Mouse (Mus musculus): ENCODE data around the gene Tmem167b. TPM values are rescaled to one million over a fixed set of nuclear protein-coding genes. Genes with fewer than 3 reads are reported as not detected.
"Not testable (repeated sequence)": the region's sequence is repeated elsewhere in the genome, so short reads cannot be mapped to it uniquely, and the experiment has no call there.

The Tmem167b gene
- polyA plus RNA-seq (2012; ENCODE audit: insufficient read depth, insufficient read length, missing spikeins) = 24.1 and 27.7 TPM in 2 replicates

- no peaks in the 10 kb centered on the region for H3K4me1 ChIP-seq (ENCODE audit: control insufficient read depth, insufficient read depth, insufficient read length, low read length)
- H3K27ac ChIP-seq (replicated peaks; ENCODE audit: low read depth, low read length) = peak within 1 kb of the TSS; percentile 97
- H3K4me3 ChIP-seq (ENCODE audit: insufficient read depth, low read depth, low read length) = peak within 1 kb of the TSS; percentile 93
These were observed at the start of gene Tmem167b for GRCm38 (mm10) chr3:108562133-108562730. Gene Tmem167b, minus strand, starts transcription at chr3:108562466.

- Histone ChIP-seq H3K27ac (replicated peaks; ENCODE audit: low read depth, low read length) (no peak overlapping the region), H3K4me3 (ENCODE audit: insufficient read depth, low read depth, low read length) (no peak overlapping the region), H3K4me1 (ENCODE audit: control insufficient read depth, insufficient read depth, insufficient read length, low read length) (no peaks in the 10 kb centered on the region)
These were observed 46.6 kb upstream of the Tmem167b start for GRCm38 (mm10) chr3:108608906-108609305.

DNA sequence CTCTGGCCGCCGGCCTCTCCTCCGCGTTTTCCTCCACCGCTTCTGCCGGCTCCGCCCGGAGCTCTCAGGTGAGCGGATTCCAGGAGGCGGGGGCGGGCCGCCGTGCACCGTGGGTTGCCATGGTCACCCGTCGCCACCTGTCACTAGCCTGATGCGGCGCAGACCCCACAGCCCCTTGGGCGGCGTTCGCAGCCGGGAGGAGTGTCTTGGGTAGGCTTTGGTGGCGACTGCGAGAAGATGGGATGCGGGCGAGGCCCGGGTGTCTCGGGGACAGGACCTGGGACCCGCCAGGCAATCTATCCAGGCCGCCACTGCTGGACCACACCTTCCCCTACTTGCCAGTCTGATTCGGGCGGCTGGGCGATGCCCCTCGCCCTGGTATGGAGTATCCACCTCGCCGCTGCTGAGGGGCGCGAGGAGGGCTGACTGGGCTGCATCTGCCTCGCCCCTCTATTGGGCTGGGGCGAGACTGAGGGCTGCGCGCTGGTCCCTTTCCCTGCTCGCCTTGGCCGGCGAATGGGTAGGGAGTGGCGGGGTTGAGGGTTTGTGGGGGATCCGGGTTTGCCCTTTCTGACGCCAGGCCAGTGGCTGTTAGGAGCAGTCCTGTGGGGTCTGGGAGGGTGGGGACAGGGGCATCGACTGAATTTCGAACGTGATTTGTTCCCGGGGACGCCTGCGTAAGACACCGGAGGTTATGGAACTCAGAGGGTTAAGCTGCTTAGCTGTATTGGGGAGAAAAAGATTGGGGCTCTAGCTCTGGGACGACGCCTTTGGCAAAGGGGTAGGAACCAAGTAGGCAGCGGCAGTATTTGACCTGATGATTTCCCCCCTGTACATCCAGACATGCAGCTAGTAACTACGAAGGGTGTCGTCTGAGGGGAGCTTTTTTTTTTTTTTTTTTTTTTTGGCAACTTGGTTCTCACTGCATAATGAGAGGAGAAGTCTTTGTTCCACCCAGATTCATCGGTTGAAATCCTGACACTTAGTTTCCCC is 29.6 kb upstream of the Tmem167b start:
- H3K27ac ChIP-seq (replicated peaks; ENCODE audit: low read depth, low read length) = no peak overlapping the region
- H3K4me1 ChIP-seq (ENCODE audit: control insufficient read depth, insufficient read depth, insufficient read length, low read length) = no peaks in the 10 kb centered on the region
- peak overlapping the region; percentile 90 for H3K4me3 ChIP-seq (ENCODE audit: insufficient read depth, low read depth, low read length)

GRCm38 (mm10) chr3:108590786-108591529 is 28.7 kb upstream of the Tmem167b start, which contains the start of gene Wdr47:
Gene Wdr47, plus strand, starts transcription at chr3:108591279.
- Histone ChIP-seq H3K4me3 (ENCODE audit: insufficient read depth, low read depth, low read length) (peak within 1 kb of the TSS; percentile 90), H3K4me1 (ENCODE audit: control insufficient read depth, insufficient read depth, insufficient read length, low read length) (no peaks in the 10 kb centered on the region), H3K27ac (replicated peaks; ENCODE audit: low read depth, low read length) (no peak within 1 kb of the TSS)

GRCm38 (mm10) chr3:108588446-108588845 is 26.2 kb upstream of the Tmem167b start:
- no peak overlapping the region for H3K4me3 ChIP-seq (ENCODE audit: insufficient read depth, low read depth, low read length)
- H3K27ac ChIP-seq (replicated peaks; ENCODE audit: low read depth, low read length) = no peak overlapping the region
- H3K4me1 ChIP-seq (ENCODE audit: control insufficient read depth, insufficient read depth, insufficient read length, low read length) = no peaks in the 10 kb centered on the region

GRCm38 (mm10) chr3:108584580-108584979 is 22.3 kb upstream of the Tmem167b start:
- Histone ChIP-seq H3K4me3 (ENCODE audit: insufficient read depth, low read depth, low read length) (no peak overlapping the region), H3K27ac (replicated peaks; ENCODE audit: low read depth, low read length) (no peak overlapping the region), H3K4me1 (ENCODE audit: control insufficient read depth, insufficient read depth, insufficient read length, low read length) (no peaks in the 10 kb centered on the region)

DNA sequence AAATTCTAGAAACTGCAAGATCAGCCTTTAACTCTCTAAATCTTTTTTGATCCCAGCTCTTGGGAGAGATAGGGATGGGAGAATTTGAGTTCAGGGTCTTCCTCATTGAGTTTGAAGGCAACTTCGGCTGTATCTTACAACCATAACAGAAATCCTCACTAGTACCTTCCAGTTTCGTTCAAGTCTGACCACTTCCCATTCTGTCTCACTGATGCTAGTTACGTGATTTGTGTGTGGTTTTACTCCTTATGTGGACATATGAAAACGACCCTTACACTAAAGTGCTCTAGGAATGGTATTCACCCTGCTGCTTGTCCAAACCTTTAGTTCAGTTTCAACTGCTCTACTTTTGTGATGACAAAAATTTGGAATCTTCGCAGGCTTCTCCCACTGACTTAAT is 11.8 kb upstream of the Tmem167b start:
- no peak overlapping the region for H3K27ac ChIP-seq (replicated peaks; ENCODE audit: low read depth, low read length)
- no peak overlapping the region for H3K4me3 ChIP-seq (ENCODE audit: insufficient read depth, low read depth, low read length)
- no peaks in the 10 kb centered on the region for H3K4me1 ChIP-seq (ENCODE audit: control insufficient read depth, insufficient read depth, insufficient read length, low read length)

- H3K4me1 ChIP-seq (ENCODE audit: control insufficient read depth, insufficient read depth, insufficient read length, low read length) = no peaks in the 10 kb centered on the region
- H3K4me3 ChIP-seq (ENCODE audit: insufficient read depth, low read depth, low read length) = peak overlapping the region; percentile 70
- H3K27ac ChIP-seq (replicated peaks; ENCODE audit: low read depth, low read length) = no peak overlapping the region
These were observed 10.2 kb upstream of the Tmem167b start for GRCm38 (mm10) chr3:108572309-108573010.

GRCm38 (mm10) chr3:108571443-108572294 is 9.4 kb upstream of the Tmem167b start, which contains the start of gene Taf13:
Gene Taf13, plus strand, starts transcription at chr3:108571698.
- Histone ChIP-seq H3K4me1 (ENCODE audit: control insufficient read depth, insufficient read depth, insufficient read length, low read length) (no peaks in the 10 kb centered on the region), H3K27ac (replicated peaks; ENCODE audit: low read depth, low read length) (peak within 1 kb of the TSS; percentile 80), H3K4me3 (ENCODE audit: insufficient read depth, low read depth, low read length) (peak within 1 kb of the TSS; percentile 70)

GRCm38 (mm10) chr3:108570813-108571212 is 8.5 kb upstream of the Tmem167b start:
- no peak overlapping the region for H3K4me3 ChIP-seq (ENCODE audit: insufficient read depth, low read depth, low read length)
- no peaks in the 10 kb centered on the region for H3K4me1 ChIP-seq (ENCODE audit: control insufficient read depth, insufficient read depth, insufficient read length, low read length)
- no peak overlapping the region for H3K27ac ChIP-seq (replicated peaks; ENCODE audit: low read depth, low read length)

DNA sequence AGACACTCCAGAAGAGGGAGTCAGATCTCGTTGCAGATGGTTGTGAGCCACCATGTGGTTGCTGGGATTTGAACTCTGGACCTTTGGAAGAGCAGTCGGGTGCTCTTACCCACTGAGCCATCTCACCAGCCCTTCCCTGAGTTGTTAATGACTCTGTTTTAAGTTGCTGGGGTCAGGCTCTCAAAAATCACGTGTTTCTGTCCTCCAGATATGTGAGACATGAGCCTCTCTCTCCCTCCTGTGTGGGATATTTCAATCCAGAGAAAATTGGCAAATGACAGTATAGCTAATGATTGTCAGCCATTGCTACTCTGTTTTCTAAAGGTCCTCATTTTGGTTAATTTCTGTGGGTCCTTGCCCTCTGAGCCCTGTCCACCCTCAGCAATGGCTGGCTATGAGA is 7.4 kb upstream of the Tmem167b start:
- H3K27ac ChIP-seq (replicated peaks; ENCODE audit: low read depth, low read length); H3K4me3 ChIP-seq (ENCODE audit: insufficient read depth, low read depth, low read length); H3K4me1 ChIP-seq (ENCODE audit: control insufficient read depth, insufficient read depth, insufficient read length, low read length): not testable (repeated sequence)

DNA sequence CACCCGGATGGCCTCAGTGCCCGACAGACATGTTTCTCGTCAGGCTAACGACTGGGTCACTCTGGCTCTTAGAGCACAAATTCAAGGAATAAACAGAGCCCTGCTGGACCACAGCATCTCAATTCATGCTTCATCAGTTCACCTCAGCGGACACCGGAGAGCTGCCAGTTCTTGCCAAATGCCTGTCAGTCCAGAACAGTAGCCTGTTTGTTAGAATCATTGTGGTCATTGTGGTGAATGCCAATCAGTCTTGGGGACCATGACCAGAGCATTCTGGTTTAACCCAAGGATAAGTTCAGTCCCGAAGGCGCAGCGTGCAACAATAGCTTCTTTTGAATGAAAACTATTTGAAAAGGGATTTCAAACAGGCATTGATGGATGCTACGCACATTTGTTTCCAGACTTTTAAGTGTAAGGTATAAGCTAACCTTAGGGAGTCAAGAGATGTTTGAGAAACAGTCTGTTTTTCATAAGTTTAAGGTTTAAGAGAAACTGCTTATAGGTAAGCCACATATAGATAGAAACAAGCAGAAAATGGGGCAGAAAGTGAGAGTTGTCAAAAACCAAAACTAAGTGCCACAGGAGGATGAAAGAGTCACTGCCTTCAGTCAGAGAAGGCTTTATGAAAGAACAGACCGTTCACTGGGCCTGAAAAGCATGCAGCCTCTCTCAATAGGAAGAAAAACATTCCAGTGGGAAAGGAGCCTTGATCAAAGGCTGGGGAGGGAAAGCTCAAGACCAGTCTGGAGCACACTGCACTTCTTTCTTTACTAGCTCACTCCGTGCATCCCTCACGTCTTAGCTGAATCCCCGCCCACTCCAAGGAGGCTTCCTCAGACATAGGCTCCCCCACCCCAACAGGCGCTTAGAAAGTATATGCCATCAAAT is 6.0 kb upstream of the Tmem167b start:
- Histone ChIP-seq H3K27ac (replicated peaks; ENCODE audit: low read depth, low read length) (no peak overlapping the region), H3K4me1 (ENCODE audit: control insufficient read depth, insufficient read depth, insufficient read length, low read length) (no peaks in the 10 kb centered on the region), H3K4me3 (ENCODE audit: insufficient read depth, low read depth, low read length) (no peak overlapping the region)

DNA sequence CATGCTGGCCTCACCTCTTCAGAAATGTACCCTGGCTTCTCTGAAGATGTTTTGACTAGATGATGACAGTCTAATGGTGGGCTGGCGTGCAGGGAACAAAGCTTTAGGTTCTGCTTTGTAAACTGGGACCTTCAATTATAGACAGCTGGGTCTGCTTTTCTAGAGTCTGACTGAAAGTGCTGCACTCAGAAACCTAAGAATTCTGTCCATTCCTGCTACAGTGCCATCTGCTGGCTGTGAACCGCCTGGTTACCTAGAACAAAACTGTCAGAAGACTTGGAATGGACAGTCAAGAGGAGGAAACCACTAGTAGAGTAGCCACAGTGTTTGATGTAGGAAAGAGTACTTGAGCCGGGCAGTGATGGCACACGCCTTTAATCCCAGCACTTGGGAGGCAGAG is 1.0 kb upstream of the Tmem167b start:
- no peaks in the 10 kb centered on the region for H3K4me1 ChIP-seq (ENCODE audit: control insufficient read depth, insufficient read depth, insufficient read length, low read length)
- H3K27ac ChIP-seq (replicated peaks; ENCODE audit: low read depth, low read length) = peak overlapping the region; percentile 88
- peak overlapping the region; percentile 56 for H3K4me3 ChIP-seq (ENCODE audit: insufficient read depth, low read depth, low read length)

All from brown adipose tissue, adult 24 weeks (tissue).